In the genomic region with DNA sequence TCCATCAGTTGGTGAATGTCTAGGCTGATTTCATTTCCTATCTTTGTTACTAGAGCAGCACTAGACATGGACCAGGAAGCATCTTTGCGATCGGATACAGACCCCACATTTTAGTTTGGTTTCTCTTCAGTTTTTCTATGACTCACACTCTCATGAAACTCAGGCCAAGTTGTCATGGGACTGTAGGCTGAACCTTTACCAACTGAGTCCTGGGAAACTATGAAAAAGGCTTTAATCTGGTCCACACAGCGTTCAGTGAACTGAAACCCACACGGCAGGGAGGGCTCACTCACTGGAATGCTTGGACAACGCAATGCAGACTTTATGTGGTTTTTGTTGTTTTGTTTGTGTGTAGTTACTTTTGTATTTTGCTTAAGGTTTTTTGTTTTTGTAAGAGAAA, we compare ENCODE assay signal across 22 mouse cellular contexts. TPM values are rescaled to one million over a fixed set of nuclear protein-coding genes. Genes with fewer than 3 reads are reported as not detected.
DNase-seq lines count a peak whose midpoint lies in the region; ATAC-seq and TF ChIP-seq lines count a peak whose summit lies in the region.
"Had no signal": no experiment of that assay in that cellular context is flagged by ENCODE, and none has a peak within 500 bp of the region (broad histone marks: within the 10 kb centered on the region; RNA-seq: fewer than 3 reads in every experiment).

No protein-coding gene starts in this region.

- H3K27ac ChIP-seq in heart, embryonic 11.5 days (ENCODE audit: low read depth, low read length): no peak overlapping the region
- H3K27ac ChIP-seq: embryonic facial prominence, embryonic 10.5 days; embryonic facial prominence, embryonic 12.5 days; forebrain, embryonic 10.5 days; forebrain, embryonic 12.5 days had no signal

- H3K9me3 ChIP-seq in heart, embryonic 11.5 days (replicated peaks; ENCODE audit: control insufficient read depth, low read length): no peaks in the 10 kb centered on the region; the same call in 1 of the 2 replicates
- H3K9me3 ChIP-seq: forebrain, embryonic 12.5 days; G1E had no signal

- H3K27me3 ChIP-seq in heart, embryonic 11.5 days (ENCODE audit: control insufficient read depth, insufficient read depth, low read length): no peaks in the 10 kb centered on the region
- no peaks in the 10 kb centered on the region for H3K27me3 ChIP-seq in Patski
- H3K27me3 ChIP-seq: embryonic facial prominence, embryonic 12.5 days; forebrain, embryonic 12.5 days had no signal

- peak; percentile 56 for DNase-seq in heart, adult 11 months
- DNase-seq in Muller cell, postnatal 12 days (ENCODE audit: inconsistent ontology term): peak; percentile 42
- DNase-seq in Patski (ENCODE audit: low read depth, low spot score): peak; percentile 63
- peak; percentile 45 for DNase-seq in fibroblast of lung, adult 2 months (ENCODE audit: low read depth)
- no peak for DNase-seq in thymus, adult 18-20 months
- no peak for DNase-seq in adrenal gland, postnatal 25 days
- no peak for DNase-seq in spleen, postnatal 4 days (ENCODE audit: low spot score in 2 of 2)
- DNase-seq: adrenal gland, postnatal 10 days; adrenal gland, postnatal 36 days; cerebellum, adult 11-12 months; cerebellum, adult 2 months; cerebellum, adult 9-10 months; cerebellum, postnatal 10 days; cerebellum, postnatal 25 days had no signal

- CTCF ChIA-PET in Patski (lab: Charles Lee): no interaction called here

- TF ChIP-seq CTCF in Patski (IDR thresholded peaks at IDR 0.05): no peak

- H3K4me3 ChIP-seq in heart, embryonic 11.5 days (ENCODE audit: low read depth, low read length): no peak overlapping the region
- H3K4me3 ChIP-seq: embryonic facial prominence, embryonic 10.5 days; embryonic facial prominence, embryonic 12.5 days; forebrain, embryonic 10.5 days; forebrain, embryonic 12.5 days had no signal

- ATAC-seq in heart, embryonic 11.5 days (replicated peaks; ENCODE audit: insufficient number of reproducible peaks, low FRiP score, low TSS enrichment): no peak
- peak; percentile 60 for ATAC-seq in Patski
- ATAC-seq: forebrain, embryonic 14.5 days; forebrain, embryonic 16.5 days had no signal

- in situ Hi-C loops in Patski (cut with MboI; ENCODE audit: low pct_unique_long_range_greater_than_20kb): no loop called here

- no peak overlapping the region for H3K4me2 ChIP-seq in heart, embryonic 11.5 days
- H3K4me2 ChIP-seq: embryonic facial prominence, embryonic 12.5 days; forebrain, embryonic 12.5 days had no signal

- WGBS in heart, embryonic 11.5 days (ENCODE audit: insufficient replicate concordance): 88% methylated on average over 5 of the region's 5 CpGs

- 0 out of 2 replicates have a peak, but pooled peaks cover under 1% of the 10 kb centered on the region for H3K4me1 ChIP-seq in heart, embryonic 11.5 days (ENCODE audit: control insufficient read depth, insufficient read depth, low read length)
- H3K4me1 ChIP-seq: embryonic facial prominence, embryonic 10.5 days; embryonic facial prominence, embryonic 12.5 days; forebrain, embryonic 10.5 days; forebrain, embryonic 12.5 days had no signal

- H3K36me3 ChIP-seq in heart, embryonic 11.5 days (ENCODE audit: control insufficient read depth, insufficient read depth, low read length): no peaks in the 10 kb centered on the region
- H3K36me3 ChIP-seq: embryonic facial prominence, embryonic 10.5 days; embryonic facial prominence, embryonic 12.5 days; forebrain, embryonic 12.5 days had no signal

- H3K9ac ChIP-seq in heart, embryonic 11.5 days (ENCODE audit: low read depth, low read length): no peak overlapping the region
- H3K9ac ChIP-seq: embryonic facial prominence, embryonic 12.5 days; forebrain, embryonic 12.5 days had no signal

- POLR2A ChIA-PET in Patski (lab: Charles Lee): no interaction called here

RNA-seq across cellular contexts. Expression of gene Rtl10, which starts 30.0 kb away (rescaled TPM):
- 0.87 and 1.6 TPM in 2 replicates for polyA plus RNA-seq in heart, embryonic 11.5 days (2014; fragmentation: Nextera tagmentation; extraction: Ambion mirVana)
- polyA plus RNA-seq in Patski (2021): 9.1 TPM
- total RNA-seq in adrenal gland, postnatal 25 days (2021): 7.1 and 8.6 TPM in 2 replicates

RNA-seq across cellular contexts. Expression of gene Gnb1l, which starts 30.1 kb away (rescaled TPM):
- 6.5 and 6.9 TPM in 2 replicates for polyA plus RNA-seq in heart, embryonic 11.5 days (2014; fragmentation: Nextera tagmentation; extraction: Ambion mirVana)
- polyA plus RNA-seq in Patski (2021): 9.9 TPM
- 4.0 and 9.4 TPM in 2 replicates for total RNA-seq in adrenal gland, postnatal 25 days (2021)

Comparison
In these comparisons a context has a peak if more than half of its experiments do, and no peak if none do; other contexts are left out.
1. DNase-seq: peak in heart, adult 11 months (single experiment), Muller cell, postnatal 12 days (single experiment), Patski (single experiment) and fibroblast of lung, adult 2 months (single experiment); none in thymus, adult 18-20 months (0 of 2), adrenal gland, postnatal 25 days (single experiment) and spleen, postnatal 4 days (0 of 2).